Mouse (Mus musculus) right cerebral cortex, adult 2 months (tissue): ENCODE data around the gene Rnf126.

Experiments
- DNase-seq, 2 experiments: peaks; one replicate each; pipeline ENCODE4 v3.0.0; 2021 to 2022; ENCODE audit warnings: low spot score in 2 of 2

Rnf126 gene

DNA sequence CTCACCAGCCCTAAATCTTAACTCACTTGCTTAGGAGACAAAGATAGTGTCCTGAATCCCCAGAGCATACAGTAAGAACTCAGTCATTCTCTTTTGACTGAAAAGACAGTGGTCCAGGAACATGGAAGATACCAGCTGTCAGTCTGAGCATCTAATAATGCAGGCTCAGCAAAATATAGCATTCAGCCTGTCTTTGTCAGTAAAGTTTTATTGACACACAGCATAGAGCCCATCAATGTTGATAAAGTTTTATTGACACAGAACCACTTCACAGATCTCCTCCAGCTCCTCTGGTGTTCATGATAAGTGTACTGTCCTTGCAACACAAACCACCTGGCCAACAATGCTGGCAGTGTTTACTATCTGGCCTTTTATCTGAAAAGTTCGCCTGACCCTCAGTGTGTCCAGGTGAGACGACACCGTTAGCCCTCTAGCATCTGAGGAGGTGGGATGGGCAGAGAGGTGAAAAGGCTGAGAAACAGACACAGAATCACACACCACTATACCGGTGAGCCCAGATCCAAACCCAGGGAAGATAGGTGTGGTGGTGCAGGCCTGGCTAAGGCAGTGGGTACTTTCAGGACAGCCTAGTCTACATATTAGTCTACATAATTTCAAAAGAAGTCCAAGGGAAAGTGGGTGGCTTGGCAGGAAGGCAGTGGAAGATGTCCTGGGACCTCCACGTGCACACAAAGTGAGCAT is 25.7 kb upstream of the Rnf126 start:
- no peak for DNase-seq

DNA sequence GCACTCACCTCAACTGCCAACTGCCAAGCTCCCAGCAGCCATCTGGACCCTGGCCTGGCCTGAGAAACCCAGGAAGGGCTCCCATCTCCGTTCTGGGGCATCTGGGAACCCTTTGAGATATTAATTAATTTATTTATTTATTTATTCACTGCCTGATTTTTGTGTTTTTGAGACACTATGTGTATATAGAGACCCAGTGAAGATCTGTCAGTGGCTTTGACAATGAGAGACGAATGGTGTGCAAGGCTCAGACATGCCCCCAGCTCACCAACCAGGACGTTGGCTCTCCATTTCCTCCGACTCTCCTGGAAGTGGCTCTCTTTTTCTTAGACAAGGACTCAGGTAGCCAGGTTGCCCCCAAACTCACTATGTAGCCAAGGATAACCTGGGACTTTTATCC is 24.1 kb upstream of the Rnf126 start, which contains the start of gene Prss57:
Gene Prss57 (minus strand): TSS at position 101 of the 400 bp plus-strand sequence.
- no peak for DNase-seq

DNA sequence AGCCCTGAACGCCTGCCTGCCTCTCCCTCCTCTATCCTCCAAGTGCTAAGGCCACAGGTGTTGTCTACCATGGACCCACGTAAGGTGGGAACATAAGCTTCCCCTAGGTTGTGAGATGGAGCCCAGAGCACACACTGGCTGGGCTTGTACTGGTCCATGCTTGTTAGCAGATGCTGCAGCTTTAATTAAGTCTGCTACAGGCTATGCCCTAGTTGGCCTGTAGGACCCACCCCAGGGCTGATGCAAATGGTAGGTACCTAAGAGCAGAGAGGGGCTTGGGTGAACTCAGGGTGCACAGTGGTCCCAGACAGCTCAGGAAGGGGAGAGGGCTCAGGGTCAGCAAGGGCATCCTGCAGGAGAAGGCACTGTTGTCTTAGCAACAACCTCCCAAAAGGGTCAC is 22.8 kb upstream of the Rnf126 start:
- no peak for DNase-seq

DNA sequence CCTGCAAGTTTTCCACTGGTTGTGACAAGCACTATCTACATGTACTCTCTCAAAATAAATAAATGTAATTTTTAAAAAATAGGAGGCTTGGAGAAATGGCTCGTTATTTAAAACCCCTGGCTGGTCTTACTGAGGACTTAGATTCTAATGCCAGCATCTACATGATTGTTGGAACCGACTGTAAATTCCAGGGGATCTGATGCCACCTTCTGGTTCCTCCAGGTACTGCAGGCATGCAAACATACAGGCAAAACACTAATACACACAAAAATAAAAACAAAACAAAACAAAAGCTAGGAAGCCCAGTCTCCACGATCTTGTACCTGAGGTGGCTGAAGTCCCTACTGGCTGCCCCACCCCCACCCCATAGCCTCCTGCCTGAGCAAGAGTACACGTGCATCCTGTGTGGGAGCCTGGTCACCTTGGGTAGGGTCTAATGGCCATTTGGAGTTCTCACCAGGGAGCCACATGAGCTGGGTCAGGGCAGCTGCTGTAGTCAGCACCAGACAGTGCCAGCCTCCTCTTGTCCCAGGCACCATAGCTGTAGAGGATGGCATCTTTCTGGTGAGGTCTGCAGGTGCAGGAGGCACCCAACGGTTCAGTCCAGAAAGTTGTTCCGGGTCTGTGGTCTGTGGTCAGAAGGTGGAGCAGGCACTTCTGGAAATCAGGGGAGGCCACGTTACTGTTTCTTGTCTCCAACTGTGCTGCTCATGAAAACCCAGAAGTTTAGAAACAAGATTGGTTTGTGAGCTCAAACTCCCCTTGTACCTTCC is 21.8 kb upstream of the Rnf126 start:
- peak; percentile 79 to 82 for DNase-seq

DNA sequence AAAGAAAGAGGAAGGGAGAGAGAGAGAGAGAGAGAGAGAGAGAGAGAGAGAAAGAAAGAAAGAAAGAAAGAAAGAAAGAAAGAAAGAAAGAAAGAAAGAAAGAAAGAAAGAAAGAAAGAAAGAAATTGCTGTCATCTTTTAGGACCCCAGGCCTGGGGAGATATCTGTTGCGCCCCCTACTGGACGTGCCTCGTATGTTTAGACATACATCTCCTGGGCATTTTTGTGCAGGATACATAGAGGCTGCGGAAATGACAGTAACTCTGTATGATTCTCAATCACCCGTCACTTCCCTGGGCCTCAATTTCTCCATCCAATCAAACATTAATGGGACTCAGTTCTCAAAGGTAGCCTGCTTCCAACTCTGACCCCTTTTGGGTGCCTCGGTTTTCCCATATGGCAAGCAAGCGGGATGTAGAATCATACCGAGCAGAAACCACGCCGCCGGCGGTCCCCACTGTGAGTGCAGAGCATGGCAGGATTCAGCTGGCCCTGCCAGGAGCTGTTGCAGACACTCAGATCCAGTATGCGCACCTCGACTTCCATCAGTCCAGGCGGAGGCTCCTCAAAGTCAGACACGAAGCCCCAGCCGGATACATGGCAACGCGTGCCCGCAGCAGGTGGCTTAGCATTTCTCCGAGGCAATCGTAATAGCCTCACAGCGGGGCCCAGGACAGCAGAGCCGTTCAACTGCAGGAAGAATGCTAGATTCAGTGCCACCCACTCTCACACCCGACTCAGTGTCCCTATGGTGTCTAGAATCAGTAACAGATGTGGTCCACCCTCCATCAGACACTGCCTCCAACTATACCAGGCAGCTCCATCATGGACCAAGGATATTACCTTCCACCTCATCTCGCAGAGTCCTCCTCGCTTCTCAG is 17.4 kb upstream of the Rnf126 start:
- DNase-seq: no peak

DNA sequence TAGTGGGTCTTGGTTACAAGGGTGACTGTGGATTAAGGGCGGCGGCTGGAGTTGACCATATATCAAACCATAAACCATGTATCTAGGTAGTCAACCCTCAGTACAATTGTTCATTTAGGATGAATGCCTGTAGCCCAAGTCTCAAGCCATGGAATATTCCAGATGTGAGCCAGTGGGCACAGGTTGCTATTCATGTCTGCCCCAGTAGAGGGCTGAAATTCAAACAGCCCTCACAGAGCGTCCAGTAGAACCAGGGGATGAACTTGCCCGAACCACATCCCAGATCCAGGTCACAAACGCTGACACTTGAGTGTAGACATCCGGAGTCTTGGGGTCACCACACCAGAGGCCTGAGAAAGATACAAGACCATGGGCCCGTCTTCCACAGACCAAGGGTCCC is 16.3 kb upstream of the Rnf126 start:
- no peak for DNase-seq

DNA sequence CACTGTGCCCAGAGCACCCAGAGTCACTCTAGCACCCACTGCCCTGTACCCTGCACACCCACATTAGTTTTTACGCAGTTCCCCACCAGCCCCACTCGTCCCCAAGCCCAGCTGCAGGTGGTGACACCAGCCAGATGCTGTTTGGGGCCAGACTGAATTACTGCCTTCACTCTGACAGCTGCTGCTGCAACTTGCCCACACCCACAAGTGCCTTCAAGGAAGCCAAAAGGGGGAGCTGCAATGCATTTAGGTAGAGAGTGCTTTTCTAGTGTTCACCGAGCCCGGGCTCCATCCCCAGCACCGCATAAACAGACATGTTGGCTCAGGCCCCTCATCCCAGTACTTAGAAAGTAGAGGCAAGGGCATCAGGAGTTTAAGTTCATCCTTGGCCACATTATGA is 15.2 kb upstream of the Rnf126 start:
- DNase-seq: no peak

DNA sequence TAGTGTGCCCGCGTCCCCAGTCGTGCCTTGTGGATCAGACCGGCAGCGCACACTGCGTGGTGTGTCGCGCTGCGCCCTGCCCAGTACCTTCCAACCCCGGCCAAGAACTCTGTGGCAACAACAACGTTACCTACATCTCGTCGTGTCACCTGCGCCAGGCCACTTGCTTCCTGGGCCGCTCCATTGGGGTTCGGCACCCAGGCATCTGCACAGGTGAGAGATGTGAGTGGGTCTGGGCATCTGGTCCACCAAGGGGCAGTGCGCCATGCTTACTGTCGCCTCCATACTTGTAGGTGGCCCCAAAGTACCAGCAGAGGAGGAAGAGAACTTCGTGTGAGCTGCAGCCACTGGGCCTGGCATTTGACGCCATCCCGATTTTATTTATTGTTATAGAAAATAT is 14.4 kb upstream of the Rnf126 start:
- DNase-seq: no peak

DNA sequence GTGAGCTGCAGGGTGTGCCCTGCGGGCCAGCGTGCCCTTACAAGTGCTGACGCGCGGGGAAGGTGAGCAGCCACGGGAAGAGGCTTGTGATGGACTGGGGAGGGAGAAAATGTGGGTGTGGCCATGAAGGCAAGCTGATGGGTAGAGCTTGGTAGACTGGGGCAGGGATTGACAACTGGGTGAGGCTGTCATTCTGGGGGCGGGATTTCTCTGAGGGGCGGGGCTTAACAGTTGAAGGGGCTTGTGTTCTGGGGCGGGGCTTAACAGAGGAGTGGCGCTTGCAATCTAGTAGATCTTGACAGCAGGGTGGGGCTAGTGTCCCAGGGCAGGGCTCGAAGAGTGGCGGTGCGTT is 13.9 kb upstream of the Rnf126 start:
- no peak for DNase-seq

DNA sequence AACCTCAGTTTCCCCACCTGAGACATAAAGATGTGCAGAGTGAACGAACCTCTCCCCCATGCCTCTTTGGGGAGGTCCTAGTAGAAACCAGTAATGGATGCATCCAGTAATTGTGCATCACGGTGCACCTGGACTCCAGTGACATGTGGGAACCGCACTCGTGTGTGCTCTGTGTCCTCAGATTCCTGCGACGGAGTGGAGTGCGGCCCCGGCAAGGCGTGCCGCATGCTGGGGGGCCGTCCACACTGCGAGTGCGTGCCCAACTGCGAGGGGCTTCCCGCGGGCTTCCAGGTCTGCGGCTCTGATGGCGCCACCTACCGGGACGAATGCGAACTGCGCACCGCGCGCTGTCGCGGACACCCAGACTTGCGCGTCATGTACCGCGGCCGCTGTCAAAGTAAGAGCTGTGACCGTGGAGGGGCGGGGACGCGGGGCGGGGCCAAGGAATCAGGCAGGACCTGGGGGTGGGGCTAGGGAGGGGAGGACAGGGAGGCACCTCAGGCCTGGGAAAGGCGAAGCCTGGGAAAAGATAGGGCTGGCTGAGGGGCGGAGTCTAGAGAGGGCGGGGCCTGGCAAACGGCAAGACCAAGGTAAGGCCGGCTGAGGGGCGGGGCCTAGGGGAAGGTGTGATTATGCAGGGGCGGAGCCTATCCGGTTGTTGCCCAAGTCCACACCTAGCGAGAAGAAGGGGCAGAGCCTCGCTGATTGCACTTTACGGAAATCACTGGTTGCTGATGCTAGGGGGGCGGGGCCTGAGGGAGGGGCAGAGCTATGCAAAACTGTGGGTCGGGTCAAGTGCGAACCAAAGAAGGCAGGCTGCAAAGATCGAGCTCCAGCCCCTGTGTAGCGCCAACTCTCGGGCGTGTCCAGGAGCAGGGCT is 13.3 kb upstream of the Rnf126 start:
- peak; percentile 94 to 98 for DNase-seq

DNA sequence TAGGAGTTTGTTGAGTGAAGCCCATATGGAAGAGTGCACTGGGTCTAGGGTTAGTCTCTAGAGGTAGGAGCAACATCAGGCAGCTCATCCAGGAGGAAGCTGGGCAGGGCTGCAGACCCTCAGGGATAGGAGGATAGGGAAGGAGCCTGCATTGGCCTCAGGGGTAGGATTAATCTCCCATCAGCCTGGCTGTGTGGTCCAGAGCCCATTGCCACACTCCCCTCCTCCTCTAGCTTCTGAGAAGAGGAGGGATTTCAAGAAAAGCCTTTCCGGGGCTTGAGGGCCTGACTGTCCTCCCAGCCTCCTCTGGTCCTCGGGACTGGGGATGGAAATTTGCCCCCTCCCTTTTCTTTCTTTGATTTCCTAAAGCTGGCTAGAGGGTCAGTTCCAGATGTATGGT is 12.4 kb upstream of the Rnf126 start:
- no peak for DNase-seq

DNA sequence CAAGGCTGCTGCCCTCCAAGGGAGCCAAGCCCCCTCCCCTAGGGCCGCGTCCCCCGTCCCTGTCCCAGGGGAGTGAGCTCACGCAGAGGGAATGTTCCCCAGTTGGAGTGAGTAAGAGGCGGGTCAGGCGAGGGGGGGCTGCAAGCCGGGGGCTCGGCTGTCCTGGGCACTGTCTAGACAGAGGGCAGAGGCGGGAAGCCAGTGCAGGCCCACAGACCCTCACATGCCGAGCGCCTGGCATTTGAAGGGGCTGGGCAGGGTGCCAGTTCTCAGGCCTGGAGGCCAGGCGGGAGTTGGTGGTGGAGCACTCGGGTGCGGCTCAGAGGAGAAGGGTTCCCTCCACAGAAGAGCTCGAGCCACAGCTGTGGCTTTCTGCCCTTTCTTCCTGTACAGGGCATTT is 11.3 kb upstream of the Rnf126 start:
- DNase-seq: no peak

DNA sequence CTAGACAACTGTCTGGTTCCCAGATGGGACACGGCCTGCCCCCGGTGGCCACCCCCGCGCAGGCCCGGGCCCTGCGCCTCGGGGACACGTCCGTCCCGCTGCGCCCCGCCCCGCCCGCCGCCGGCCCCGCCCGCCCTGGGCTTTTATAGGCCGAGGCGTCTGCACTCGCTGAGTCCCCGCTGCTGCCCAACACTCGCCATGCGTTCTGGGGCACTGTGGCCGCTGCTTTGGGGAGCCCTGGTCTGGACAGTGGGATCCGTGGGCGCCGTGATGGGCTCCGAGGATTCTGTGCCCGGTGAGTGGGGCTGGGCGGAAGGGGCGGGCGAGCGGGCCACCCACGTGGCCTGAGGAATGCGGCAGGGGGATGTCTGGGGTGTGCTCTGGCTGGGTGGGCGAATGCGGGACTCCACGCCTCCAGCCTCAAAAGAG is 10.4 kb upstream of the Rnf126 start, which contains the start of gene Fstl3:
Gene Fstl3 (plus strand): TSS at position 170 of the 429 bp plus-strand sequence.
- no peak for DNase-seq

DNA sequence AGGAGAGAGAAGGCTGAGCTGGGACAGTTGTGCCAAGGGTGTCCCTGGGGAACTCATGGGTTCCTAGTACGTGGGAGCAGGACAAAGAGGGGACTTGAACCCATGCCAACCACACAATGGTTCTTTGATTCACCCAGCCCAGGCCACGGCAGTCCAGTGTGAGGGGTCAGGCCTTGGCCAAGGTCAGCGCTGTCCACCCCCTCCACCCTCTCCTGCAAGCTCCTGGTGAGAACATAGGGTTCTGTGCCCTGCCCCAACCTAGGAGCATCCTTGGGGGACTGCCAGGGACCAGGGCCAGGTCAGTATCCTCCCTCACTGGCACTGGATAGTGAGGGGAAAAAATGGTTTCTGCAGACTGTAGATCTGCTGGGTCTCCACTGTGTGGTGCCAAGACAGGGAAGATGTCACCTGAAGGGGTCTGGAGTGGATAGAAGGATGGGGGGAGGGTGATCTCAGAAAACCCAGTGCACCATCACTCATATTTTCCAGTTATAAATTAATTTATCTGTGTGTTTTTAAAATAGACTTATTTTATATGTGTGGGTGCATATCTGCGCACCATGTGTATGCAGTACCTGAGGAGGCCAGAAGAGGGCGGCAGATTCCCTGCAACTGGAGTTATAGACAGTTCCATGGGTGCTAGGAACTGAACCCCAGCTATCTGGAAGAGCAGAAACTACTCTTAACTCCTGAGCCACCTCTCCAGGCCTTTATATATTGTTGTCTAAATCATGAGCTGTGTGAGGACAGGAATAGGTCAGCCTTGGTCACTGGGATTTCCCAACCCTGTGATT is 7.9 kb upstream of the Rnf126 start:
- no peak for DNase-seq

DNA sequence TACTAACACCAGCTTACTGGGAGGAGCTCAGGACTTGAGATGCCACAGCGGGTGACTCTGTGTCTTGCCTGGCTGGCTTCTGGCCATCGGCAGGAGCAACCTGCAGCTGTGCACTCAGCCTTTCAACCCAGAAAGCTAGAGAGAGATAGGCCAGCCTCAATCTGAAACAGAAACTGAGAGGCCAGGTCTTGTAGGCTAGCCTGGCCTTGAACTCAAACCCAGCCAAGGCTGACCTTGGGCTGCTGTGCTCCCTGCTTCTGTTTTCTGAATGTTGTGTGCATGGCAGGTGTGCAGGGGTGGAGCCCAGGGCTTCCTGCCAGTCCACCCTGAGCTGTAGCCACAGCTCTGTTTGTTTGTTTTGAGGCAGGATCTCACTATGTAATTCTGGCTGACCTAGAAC is 6.5 kb upstream of the Rnf126 start:
- DNase-seq: no peak

DNA sequence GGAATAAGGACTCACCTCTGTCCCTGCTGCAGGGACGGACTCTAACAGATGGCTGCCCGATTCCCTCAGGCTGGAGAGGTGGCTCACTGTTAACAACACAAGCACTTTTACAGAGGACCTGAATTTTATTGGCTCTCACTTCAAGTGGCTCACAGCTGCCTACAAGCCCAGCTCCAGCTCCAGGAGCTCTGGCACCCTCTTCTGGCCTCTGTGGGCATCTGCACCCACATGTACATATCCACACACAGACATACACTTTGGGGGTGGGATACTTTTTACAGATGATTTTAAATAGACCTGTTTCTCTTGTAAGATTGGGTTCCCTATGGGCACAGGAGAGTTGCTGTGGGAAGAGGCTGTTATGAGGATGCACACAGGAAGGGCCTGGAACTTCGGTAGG is 5.6 kb upstream of the Rnf126 start:
- DNase-seq: no peak

DNA sequence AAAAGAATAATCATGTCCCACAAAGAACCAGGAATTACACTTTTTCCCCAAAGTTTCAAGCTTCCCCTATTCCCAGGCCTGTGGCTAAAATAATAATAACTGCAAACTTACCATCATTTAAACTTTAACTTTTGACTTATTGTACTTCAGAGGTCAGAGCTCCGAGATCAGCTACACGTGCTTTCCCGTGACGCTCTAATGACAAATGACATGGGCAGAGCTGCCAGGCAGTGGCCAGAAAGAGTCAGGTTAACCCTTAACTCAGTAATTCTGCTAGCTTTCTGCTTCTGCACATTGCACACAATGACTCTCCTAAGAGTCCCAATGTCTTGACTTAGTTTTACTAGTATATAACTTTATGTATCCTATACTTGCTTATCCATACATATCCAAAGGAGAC is 2.6 kb upstream of the Rnf126 start:
- no peak for DNase-seq

DNA sequence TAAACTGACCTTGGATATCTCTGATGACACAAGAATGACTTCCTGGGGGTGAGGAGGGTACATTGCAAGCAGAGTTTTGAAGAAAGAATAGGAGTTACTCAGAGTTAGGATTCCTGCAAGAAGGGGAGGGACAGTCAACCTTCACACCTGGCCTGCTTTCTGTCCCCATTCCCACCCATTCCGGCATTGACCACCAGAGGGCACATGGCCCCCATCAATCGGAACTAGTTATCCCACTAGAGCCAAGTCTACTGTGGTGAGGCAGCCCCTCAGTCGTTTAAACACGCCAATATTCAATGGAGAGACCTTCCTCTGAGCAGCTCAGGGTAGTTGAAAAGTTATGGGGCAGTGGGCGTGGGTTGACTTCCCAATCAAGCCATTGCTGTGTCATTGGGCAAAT is 1.6 kb upstream of the Rnf126 start:
- DNase-seq: peak; percentile 83 to 88

DNA sequence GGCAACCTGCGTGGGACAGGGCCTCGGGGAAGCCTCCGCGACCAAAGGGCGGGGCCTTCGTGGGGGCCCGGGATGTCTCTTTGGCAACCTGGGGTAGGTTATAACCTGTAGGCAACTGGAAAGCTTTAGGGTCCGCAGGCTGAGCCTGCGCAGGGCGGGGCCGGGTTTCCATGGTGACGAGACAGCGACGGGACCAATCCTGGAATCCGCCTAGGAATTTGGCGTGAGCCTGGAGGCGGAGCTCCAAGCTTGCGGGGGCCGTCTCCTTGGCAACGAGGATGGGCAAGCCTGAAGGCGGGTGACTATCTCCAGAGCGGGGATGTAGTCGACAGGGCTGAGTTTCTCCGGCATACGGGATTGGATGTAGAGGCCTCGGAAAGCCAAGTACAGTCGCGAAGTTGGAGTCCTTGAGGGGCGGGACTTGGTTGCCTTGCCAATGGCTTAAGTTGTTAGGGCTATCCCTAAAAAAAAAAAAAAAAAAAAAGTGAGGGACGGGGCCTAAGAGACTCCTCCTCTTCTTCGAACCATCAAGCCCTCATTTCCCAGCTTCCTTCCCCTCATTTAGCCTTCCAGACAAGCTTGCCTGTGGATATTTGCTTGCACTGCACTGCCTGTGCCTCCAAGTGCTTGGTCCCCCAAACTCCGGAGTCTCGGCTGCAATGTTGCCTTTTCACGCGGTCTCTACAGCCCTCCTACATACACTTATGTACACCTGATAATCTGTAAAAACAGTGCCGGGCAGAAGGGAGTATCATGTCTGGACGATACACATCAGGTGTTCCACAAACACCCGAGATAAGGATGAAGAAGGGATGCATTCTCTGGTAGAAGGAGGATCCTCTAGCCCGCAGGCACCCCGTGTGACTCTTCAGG is 856 bp upstream of the Rnf126 start:
- peak; percentile 96 to 98 for DNase-seq
